ENCODE assay signal across 13 mouse cellular contexts in genomic region chr3:57691772-57692171, GRCm38 (mm10). TPM values are rescaled to one million over a fixed set of nuclear protein-coding genes. Genes with fewer than 3 reads are reported as not detected.
"Had no signal": no experiment of that assay in that cellular context is flagged by ENCODE, and none has a peak within 500 bp of the region (broad histone marks: within the 10 kb centered on the region; RNA-seq: fewer than 3 reads in every experiment).

No protein-coding gene starts in this region.

- ATAC-seq: intestine, postnatal 0 days; lung, postnatal 0 days; midbrain, embryonic 15.5 days had no signal

- DNase-seq: kidney, adult 8-10 months; kidney, postnatal 25 days; layer of hippocampus, adult 9-11 months; lung, adult 2 months; lung, postnatal 36 days; retina, postnatal 1 day; right cerebral cortex, postnatal 14 days; thymus, postnatal 36 days had no signal

RNA-seq across cellular contexts. Expression of gene Ankub1, which starts 0.8 kb away (rescaled TPM):
- total RNA-seq: megakaryocyte progenitor cell, adult 5-6 weeks; monocyte, adult 5-6 weeks had no signal
